Mouse (Mus musculus): ENCODE measurements around the gene Arhgef18. TPM values are rescaled to one million over a fixed set of nuclear protein-coding genes. Genes with fewer than 3 reads are reported as not detected.

Gene Arhgef18
- total RNA-seq, 2 experiments from 2014 or later, result 43.8 to 45.2 TPM

DNA sequence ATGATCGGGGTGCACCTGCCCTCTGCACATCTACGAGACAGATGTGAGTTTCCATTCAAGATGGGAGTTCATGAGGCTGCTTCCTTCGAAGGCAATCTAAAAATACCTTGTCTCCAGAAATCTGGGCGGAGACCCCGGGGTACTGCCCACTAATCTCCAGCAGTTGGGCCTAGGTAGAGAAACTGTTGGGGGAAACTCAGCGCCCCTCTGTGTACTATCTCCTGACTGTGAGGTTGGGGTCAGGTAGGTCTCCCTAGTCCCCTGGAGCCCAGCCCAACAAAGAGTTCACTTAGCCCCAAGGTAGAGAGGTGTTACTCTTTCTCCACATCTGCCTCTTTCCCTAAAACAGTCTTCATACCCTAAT lies 101.0 kb downstream of the Arhgef18 start:
- no peak for DNase-seq (ENCODE audit: low spot score in 2 of 2)
- intact Hi-C loops (cut with DNase I), result no loop called here

DNA sequence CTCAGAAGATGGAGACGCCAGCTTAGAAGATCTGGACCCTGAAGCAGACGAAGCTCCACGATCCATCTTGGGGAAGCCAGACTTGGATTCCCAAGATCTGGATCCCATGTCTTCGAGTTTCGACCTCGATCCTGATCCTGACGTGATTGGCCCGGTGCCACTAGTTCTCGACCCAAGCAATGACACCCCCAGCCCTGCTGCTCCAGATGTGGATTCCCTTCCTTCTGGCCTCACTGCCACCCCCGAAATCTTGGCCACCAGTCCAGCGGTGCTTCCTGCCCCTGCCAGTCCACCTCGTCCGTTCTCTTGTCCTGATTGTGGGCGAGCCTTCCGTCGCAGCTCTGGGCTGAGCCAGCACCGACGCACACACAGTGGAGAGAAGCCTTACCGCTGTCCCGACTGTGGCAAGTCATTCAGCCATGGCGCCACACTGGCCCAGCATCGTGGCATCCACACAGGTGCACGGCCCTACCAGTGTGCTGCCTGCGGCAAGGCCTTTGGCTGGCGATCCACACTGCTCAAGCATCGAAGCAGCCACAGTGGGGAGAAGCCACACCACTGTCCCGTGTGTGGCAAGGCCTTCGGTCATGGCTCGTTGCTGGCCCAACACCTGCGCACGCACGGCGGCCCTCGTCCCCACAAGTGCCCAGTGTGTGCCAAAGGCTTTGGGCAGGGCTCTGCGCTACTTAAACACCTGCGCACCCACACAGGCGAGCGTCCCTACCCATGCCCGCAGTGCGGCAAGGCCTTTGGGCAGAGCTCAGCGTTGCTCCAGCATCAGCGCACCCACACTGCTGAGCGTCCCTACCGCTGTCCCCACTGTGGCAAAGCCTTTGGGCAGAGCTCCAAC lies 103.0 kb downstream of the Arhgef18 start:
- no peak for DNase-seq (ENCODE audit: low spot score in 2 of 2)
- intact Hi-C loops (cut with DNase I), result loop anchor here (5.0 kb wide), 1 partner anchor 34 kb away; no protein-coding TSS in a partner anchor

DNA sequence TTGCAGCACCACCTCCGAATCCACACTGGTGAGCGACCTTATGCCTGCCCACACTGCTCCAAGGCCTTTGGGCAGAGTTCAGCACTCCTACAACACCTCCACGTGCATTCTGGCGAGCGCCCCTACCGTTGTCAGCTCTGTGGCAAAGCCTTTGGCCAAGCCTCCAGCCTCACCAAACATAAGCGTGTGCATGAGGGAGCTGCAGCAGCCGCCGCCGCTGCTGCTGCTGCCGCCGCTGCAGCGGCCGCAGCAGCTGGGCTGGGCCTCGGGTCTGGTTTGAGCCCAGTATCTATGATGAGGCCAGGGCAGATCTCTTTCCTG lies 103.6 kb downstream of the Arhgef18 start:
- DNase-seq (ENCODE audit: low spot score in 2 of 2), result no peak
- intact Hi-C loops (cut with DNase I), result loop anchor here (5.0 kb wide), 1 partner anchor 34 kb away; no protein-coding TSS in a partner anchor

DNA sequence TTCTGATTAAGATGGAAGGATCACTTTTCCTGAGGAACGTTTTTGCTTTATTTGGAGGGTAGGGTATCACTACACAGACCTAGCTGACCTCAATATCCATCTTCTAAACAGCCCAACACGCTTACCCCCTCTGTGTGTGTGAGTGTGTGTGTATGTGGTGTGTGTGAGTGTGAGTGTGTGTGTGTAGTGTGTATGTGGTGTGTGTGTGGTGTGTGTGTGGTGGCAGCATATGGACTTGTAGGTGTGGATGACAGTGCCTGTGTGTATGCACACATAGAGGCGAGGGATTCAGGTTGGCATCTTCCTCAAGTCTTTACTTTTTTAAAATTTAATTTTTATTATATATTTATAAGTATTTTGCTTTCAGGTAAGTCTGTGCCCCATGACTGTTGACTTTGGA lies 105.8 kb downstream of the Arhgef18 start:
- DNase-seq (ENCODE audit: low spot score in 2 of 2), result no peak
- intact Hi-C loops (cut with DNase I), result loop anchor here (5.0 kb wide), 1 partner anchor 36 kb away; no protein-coding TSS in a partner anchor

- no peak for DNase-seq (ENCODE audit: low spot score in 2 of 2)
- intact Hi-C loops (cut with DNase I), result loop anchor here (2.0 to 5.0 kb wide), 2 partner anchors 15 to 37 kb away; partner anchors contain the start of gene Pnpla6
Observed at GRCm38 (mm10) chr8:3499751-3500150, 106.9 kb downstream of the Arhgef18 start.

GRCm38 (mm10) chr8:3500235-3501090 lies 107.7 kb downstream of the Arhgef18 start, which contains the start of gene Mcoln1:
Mcoln1 (plus strand) TSS chr8:3500457.
- intact Hi-C loops (cut with DNase I), result loop anchor here (2.0 kb wide), 1 partner anchor 14 kb away; the partner anchor contains the start of gene Pnpla6
- peak; percentile 99 for DNase-seq (ENCODE audit: low spot score in 2 of 2)

GRCm38 (mm10) chr8:3502217-3502616 lies 109.4 kb downstream of the Arhgef18 start:
- DNase-seq (ENCODE audit: low spot score in 2 of 2), result peak in 1 of 2 experiments; percentile 65
- intact Hi-C loops (cut with DNase I), result no loop called here

Other genes starting within 250 kb of the Arhgef18 start
- gene Insr, start 113.4 kb upstream of the Arhgef18 start, total RNA-seq (2021), result 10 to 100 TPM; 43.7 to 47.7 TPM
- gene A430078G23Rik, start 39.6 kb upstream of the Arhgef18 start, total RNA-seq (2021), result not detected
- gene Pex11g, start 74.7 kb downstream of the Arhgef18 start, total RNA-seq (2021), result 1 to 10 TPM in 1 of 2 experiments, under 1 TPM in 1; 0.44 to 1.1 TPM
- gene Tex45, start 77.9 kb downstream of the Arhgef18 start, total RNA-seq (2021), result not detected
- gene Zfp358, start 100.1 kb downstream of the Arhgef18 start, total RNA-seq (2021), result 10 to 100 TPM; 28.2 to 30.3 TPM
- 10 to 100 TPM; 77.4 to 90.3 TPM for gene Mcoln1, start 107.5 kb downstream of the Arhgef18 start, total RNA-seq (2021)
- gene Pnpla6, start 122.4 kb downstream of the Arhgef18 start, total RNA-seq (2021), result 10 to 100 TPM; 66.2 to 70.7 TPM
- gene C330021F23Rik, start 175.0 kb downstream of the Arhgef18 start, total RNA-seq (2021), result not detected
- gene Camsap3, start 194.3 kb downstream of the Arhgef18 start, total RNA-seq (2021), result 10 to 100 TPM; 39.5 to 39.9 TPM
- gene Xab2, start 228.3 kb downstream of the Arhgef18 start, total RNA-seq (2021), result 10 to 100 TPM; 34.3 to 38.1 TPM
- 10 to 100 TPM; 84.0 to 87.2 TPM for gene Pet100, start 228.5 kb downstream of the Arhgef18 start, total RNA-seq (2021)
- not detected for gene Pcp2, start 232.5 kb downstream of the Arhgef18 start, total RNA-seq (2021)
- 10 to 100 TPM; 32.6 to 48.4 TPM for gene Stxbp2, start 237.9 kb downstream of the Arhgef18 start, total RNA-seq (2021)